Mouse (Mus musculus) lung, postnatal 0 days (tissue): ENCODE measurements at regions not wholly inside any gene's neighbourhood (a gene's known extent, or its start where the extent isn't known, plus 50 kb on each side); places are given as distances from the start of the nearest gene placed in this dataset.

Experiments used
- CTCF ChIP-seq: IDR thresholded peaks from 2 replicates; pipeline ENCODE4 v1.5.1; 2016; ENCODE audit warnings: antibody characterized with exemption, mild to moderate bottlenecking
- EP300 ChIP-seq: IDR thresholded peaks from 2 replicates; pipeline ENCODE4 v1.6.1; 2016; ENCODE audit warnings: antibody characterized with exemption, mild to moderate bottlenecking, control low read depth

DNA sequence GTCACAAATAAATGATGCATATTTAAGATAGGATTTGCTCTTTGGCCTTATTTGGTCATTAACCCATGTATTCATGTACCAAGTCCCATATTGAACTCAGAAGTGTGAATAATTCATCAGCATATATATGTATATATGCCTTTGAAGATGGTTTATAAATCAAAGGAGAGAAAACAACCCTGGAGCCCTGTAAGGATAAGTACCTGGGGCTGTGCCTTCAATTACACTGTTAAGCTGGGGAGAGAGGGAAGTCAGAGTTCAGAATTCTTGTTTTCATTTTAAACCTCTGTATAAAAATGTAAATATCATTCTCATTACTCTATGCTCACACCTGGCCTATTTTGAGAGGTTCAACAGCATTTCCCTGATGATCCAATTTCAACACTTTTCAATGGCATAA, 299.8 kb upstream of the Gm6657 start:
- TF ChIP-seq CTCF (no peak), EP300 (no peak)
